Mouse (Mus musculus) olfactory bulb, adult 2 months (tissue): ENCODE measurements around the gene Zfand2b.

ENCODE experiments used
- CTCF ChIP-seq: fragments of 200-500 bp; IDR thresholded peaks from 2 replicates; pipeline ENCODE4 v1.5.1; 2012; ENCODE audit warnings: low read depth, mild to moderate bottlenecking, low read length, moderate library complexity; ENCODE audit not compliant: insufficient read depth
- POLR2A ChIP-seq: fragments of 200-500 bp; IDR thresholded peaks from 2 replicates; pipeline ENCODE4 v1.6.1; 2012; ENCODE audit warnings: mild to moderate bottlenecking, low read depth, low read length, moderate library complexity; ENCODE audit not compliant: insufficient read depth

DNA sequence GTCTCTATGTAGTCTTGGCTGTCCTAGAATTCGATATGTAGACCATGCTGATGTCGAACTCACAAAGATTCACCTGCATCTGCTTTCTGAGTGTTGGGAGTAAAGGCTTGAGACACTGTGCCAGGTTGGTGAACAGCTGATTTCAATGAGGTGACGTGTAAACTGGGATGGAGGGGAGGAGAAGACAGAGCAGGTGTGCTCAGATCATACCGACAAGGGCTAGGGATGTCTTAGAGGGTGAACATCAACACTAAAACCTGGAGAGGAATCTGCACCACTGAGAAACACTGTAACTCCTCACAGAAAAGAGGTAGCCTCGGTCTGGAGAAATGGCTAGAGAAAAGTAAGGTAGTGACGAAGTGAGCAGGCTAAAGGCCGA is 364 bp upstream of the Zfand2b start:
- TF ChIP-seq CTCF: no peak
- no peak for TF ChIP-seq POLR2A
